Mouse (Mus musculus): ENCODE measurements around the gene Magi2. TPM values are rescaled to one million over a fixed set of nuclear protein-coding genes. Genes with fewer than 3 reads are reported as not detected.

The Magi2 gene
- total RNA-seq, 2 experiments from 2014 or later, result 139 to 145 TPM

DNA sequence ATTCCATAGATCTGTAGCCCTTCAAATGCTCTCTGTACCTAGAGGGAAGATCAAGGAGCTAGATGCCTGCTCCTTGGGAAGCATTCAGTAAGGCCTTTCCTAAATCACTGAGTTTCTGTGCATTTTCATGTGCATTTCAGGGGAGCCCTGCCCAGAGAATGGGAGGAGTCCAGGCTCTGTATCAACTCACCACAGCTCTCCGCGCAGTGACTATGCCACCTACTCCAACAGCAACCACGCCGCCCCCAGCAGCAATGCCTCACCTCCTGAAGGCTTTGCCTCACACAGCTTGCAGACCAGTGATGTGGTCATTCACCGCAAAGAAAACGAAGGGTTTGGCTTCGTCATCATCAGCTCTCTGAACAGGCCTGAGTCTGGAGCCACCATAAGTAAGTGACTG lies 1342.1 kb downstream of the Magi2 start:
- Histone ChIP-seq H3K4me3 (no peak overlapping the region), H3K27ac (peak overlapping the region; percentile 94)
- no peak for TF ChIP-seq CTCF (IDR thresholded peaks at IDR 0.05)
- intact Hi-C loops (cut with DNase I), result loop anchor here (1.0 to 5.0 kb wide), 4 partner anchors 46 to 133 kb away; no protein-coding TSS in a partner anchor
- peak; percentile 32 to 48 for DNase-seq (ENCODE audit: extremely low spot score in 1 of 2, low spot score in 2 of 2)

DNA sequence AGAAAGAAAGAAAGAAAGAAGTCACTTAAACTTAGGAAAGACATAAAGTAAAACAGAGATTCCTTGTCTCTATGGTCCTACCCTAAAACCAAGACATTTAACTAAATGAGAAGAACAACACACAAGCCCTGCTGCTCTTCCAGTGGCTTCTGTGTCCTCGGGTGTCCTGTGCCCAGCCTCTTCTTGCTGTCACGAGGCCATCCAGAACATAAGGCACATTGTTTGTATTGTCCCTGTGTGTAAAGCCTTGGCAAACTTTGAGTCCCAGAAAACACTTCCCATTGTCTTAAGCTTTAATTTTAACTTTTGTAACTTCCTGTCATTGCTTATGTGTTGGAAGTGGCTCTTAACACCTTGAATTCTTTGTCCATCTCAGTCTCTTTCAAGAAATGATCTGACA lies 1348.0 kb downstream of the Magi2 start:
- no peak for TF ChIP-seq CTCF (IDR thresholded peaks at IDR 0.05)
- Histone ChIP-seq H3K27ac (no peak overlapping the region), H3K4me3 (no peak overlapping the region)
- intact Hi-C loops (cut with DNase I), result no loop called here
- DNase-seq (ENCODE audit: extremely low spot score in 1 of 2, low spot score in 2 of 2), result no peak

DNA sequence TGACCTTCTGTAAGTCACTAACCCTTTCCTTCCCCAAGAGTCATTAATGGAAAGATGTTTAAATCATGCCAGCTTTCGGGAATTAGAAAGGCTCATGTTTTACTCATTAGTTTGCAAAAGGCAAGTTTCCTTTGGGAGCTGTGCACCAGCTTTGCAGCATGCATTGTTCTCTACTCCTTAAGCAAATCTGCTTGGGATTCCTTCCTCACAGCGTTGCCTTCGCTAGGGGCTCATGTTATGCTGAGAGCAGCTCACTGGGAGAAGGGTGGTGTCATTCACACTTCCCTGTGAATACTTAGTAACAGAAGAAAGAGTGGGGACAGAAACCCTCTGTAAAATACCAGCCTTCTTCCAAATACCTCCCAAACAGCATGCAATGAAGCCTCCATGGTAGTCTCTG lies 1349.0 kb downstream of the Magi2 start:
- H3K27ac ChIP-seq, result peak overlapping the region; percentile 59
- DNase-seq (ENCODE audit: extremely low spot score in 1 of 2, low spot score in 2 of 2), result no peak
- intact Hi-C loops (cut with DNase I), result no loop called here

DNA sequence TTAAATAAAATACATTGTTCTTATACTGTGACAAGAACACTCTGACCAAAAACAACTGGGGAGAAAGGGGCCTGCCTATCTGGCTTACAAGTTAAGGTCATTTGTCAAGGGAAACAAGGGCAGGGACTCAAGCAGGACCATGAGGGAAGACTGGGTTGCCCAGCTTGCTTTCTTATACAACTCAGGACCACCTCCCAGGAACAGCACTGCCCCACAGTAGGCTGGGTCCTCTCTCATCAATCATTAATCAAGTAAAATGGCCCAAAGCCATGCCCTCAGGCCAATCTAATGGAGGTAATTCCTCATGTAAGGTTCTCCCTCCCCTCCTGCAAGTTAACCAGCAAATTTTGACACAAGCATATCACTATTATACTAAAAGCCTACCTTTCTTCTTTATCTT lies 1349.4 kb downstream of the Magi2 start:
- no peak for DNase-seq (ENCODE audit: extremely low spot score in 1 of 2, low spot score in 2 of 2)
- intact Hi-C loops (cut with DNase I), result no loop called here
- Histone ChIP-seq H3K27ac (peak overlapping the region; percentile 59), H3K4me3 (no peak overlapping the region)
- TF ChIP-seq CTCF (IDR thresholded peaks at IDR 0.05), result no peak

More for the DNA sequence above, 1349.0 kb downstream of the Magi2 start:
- no peak overlapping the region for H3K4me3 ChIP-seq
- TF ChIP-seq CTCF (IDR thresholded peaks at IDR 0.05), result no peak

DNA sequence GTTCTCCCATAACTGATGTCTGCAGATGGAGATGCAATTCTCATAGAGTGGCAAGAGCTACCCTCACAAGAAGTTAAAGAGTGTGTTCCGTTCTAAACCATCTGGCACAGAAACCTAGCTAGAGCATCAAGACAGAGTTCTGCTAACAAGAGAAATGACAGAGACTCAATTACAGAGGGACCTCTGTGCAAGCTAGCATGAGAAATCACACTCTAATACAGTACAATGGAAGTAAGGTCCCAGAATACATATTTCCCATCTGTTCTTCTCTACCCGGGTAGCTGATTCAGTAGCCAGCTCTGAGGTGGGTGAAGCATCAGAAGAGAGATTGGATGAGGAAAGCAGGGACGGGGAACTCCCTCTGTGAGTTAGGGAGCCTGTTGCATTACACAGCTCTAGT lies 1351.8 kb downstream of the Magi2 start:
- no peak overlapping the region for H3K4me3 ChIP-seq
- H3K27ac ChIP-seq, result peak overlapping the region; percentile 66
- intact Hi-C loops (cut with DNase I), result no loop called here
- TF ChIP-seq CTCF (IDR thresholded peaks at IDR 0.05), result no peak
- no peak for DNase-seq (ENCODE audit: extremely low spot score in 1 of 2, low spot score in 2 of 2)

DNA sequence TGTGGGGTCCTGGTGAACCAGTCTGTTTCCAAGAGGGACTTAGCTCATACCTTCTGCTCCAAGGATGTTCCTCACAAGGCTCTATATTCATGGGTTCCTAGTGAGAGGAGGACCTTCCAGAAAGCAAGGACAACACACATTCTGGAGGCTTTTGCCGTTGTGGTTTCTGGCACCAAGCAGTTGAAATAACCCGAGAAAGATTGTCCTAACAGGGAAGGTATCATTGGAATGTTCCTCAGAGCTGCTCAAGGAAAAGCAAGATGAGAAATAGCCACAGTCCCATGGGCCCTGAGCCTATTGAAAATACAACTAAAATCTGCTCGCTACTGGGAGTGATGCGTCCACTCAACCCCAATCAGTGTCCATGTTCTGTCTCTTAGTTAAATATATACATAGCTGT lies 1353.8 kb downstream of the Magi2 start:
- intact Hi-C loops (cut with DNase I), result no loop called here
- DNase-seq (ENCODE audit: extremely low spot score in 1 of 2, low spot score in 2 of 2), result no peak
- no peak for TF ChIP-seq CTCF (IDR thresholded peaks at IDR 0.05)
- Histone ChIP-seq H3K27ac (peak overlapping the region; percentile 9; the same call in 1 of the 2 replicates), H3K4me3 (no peak overlapping the region)

DNA sequence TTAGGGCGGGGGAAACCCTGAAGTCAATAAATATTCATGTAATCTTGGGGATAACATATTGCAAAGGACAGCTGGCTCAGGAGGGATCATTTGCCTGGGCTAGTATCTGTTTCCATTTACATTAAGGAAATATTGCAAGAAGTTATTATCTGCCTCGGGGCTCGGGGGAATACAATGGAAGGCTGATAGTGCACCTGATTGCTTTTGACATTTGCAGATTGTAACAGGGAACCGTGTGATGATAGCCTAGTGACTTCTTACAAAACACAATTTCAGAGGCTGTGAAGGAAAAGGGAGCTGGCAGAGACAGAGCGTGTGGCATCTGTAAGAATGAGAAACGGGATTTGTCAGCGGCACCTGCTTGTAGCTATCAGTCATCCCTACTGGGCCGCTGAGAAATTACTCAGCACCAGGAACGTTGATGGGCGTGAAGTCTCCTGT lies 1356.2 kb downstream of the Magi2 start:
- no peak for TF ChIP-seq CTCF (IDR thresholded peaks at IDR 0.05)
- intact Hi-C loops (cut with DNase I), result no loop called here
- H3K4me3 ChIP-seq, result no peak overlapping the region
- peak in 1 of 2 experiments; percentile 30 for DNase-seq (ENCODE audit: extremely low spot score in 1 of 2, low spot score in 2 of 2)
- peak overlapping the region; percentile 56; the same call in 1 of the 2 replicates for H3K27ac ChIP-seq

DNA sequence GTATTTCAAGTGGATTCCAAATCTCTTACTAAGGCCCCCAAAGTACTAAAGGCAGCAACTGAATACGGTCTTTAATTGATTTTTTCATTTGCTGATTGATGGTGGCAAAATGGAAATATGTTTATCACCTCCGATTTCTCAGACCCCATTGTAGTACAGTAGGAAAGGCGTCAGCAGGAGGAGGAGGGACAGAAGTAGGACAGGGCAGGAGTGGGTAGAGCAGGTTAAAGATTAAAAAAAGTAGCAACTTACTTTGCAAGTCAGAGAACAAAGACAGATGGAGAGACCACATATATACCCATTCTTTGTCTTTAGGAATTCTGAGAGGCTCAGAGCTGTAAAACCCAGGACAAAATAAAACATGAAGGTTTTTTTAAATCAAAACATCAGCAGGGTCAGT lies 1356.8 kb downstream of the Magi2 start:
- no peak overlapping the region for H3K4me3 ChIP-seq
- intact Hi-C loops (cut with DNase I), result no loop called here
- DNase-seq (ENCODE audit: extremely low spot score in 1 of 2, low spot score in 2 of 2), result no peak
- peak overlapping the region; percentile 56; the same call in 1 of the 2 replicates for H3K27ac ChIP-seq
- TF ChIP-seq CTCF (IDR thresholded peaks at IDR 0.05), result no peak

DNA sequence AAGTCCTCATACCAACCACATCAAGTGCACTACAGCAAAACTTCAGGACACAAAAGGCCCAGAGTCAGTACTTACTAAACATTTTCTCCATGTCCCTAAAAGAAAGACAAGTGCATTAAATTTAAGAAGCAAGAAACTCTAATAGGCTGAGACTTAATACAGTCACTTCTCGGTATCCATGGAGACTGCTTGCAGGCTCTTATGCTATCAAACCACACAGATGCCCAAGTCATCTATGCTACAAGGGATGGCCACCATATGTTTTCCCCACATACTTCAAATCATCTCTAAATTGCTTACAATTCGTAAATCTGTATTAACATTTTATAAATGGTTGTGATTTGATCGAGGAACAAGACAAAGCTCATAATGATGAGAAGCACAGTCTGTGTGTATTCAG lies 1357.9 kb downstream of the Magi2 start:
- intact Hi-C loops (cut with DNase I), result no loop called here
- Histone ChIP-seq H3K4me3 (no peak overlapping the region), H3K27ac (no peak overlapping the region)
- no peak for TF ChIP-seq CTCF (IDR thresholded peaks at IDR 0.05)
- DNase-seq (ENCODE audit: extremely low spot score in 1 of 2, low spot score in 2 of 2), result no peak

DNA sequence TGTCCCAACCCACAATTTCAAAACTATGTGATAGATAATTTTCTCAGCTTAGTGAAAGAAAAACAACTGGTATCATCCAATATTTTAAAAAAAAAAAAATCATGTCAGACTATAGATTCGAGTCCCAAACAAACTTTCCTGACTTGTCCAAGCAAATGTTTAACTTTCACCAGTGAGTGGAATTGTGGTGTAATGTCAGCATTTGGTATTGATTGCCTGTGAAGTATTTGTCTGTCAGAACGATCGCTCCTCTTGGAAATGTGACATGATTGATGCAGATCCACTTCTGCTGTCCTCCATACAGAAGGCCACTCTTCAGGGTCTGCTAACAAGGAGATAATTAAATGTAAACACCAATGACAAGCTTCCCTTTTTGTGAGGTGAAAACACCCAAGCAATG lies 1362.9 kb downstream of the Magi2 start:
- DNase-seq (ENCODE audit: extremely low spot score in 1 of 2, low spot score in 2 of 2), result no peak
- H3K27ac ChIP-seq, result no peak overlapping the region
- intact Hi-C loops (cut with DNase I), result no loop called here
- no peak for TF ChIP-seq CTCF (IDR thresholded peaks at IDR 0.05)
- H3K4me3 ChIP-seq, result no peak overlapping the region

DNA sequence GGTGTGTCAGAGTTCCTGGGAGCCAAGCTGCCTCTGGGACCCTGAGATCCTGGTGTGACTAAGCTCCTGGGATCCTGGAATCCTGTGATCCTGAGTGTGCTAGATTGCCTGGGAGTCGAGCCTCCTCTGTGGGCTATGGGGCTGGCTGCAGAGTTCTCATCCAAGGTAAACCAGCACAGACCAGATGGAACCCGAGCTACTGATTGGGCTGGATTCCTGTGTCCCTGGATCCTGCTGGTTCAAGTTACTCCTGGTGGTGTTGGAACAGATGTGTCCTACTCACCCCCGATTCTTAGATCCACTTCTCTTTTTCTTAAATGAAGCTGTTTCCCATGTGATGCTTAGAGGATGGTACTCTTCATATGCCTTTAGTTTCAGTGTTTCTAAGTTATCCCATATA lies 1371.4 kb downstream of the Magi2 start:
- intact Hi-C loops (cut with DNase I), result no loop called here
- Histone ChIP-seq H3K4me3 (no peak overlapping the region), H3K27ac (no peak overlapping the region)
- no peak for DNase-seq (ENCODE audit: extremely low spot score in 1 of 2, low spot score in 2 of 2)
- no peak for TF ChIP-seq CTCF (IDR thresholded peaks at IDR 0.05)

DNA sequence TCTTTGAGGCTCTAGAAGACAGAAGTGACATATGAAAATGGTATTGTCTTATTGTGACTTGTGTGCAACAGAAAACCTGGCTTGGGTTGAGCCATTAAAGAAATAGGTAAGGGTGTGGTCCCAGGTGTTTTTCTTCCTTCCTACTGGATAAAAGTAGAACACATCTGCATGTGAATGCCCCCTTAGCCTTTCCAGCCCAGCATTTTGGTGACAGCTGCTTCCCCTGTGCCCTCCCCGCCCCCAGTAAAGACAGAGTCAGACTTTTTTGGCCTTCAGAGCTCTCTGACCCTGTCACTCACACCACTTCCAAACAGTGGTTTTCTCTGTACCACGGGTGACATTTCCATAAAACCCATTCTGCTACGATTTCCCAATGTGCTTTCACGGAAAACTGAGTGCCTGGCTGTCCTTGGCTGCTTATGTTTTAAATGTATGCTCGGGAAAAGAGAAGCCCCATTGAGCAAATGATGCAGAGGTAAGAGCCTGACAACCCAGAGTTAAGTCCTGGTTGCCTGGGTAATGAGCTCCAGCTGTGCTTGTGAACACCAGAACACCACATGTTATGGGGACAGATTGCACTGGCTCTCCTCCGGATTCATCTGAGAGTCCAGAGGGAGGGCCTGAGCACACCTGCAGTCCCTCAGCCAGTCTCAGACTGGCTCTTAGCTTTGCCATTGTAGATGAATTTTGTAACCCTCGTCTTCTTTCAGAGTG lies 1377.1 kb downstream of the Magi2 start:
- no peak for DNase-seq (ENCODE audit: extremely low spot score in 1 of 2, low spot score in 2 of 2)
- no peak overlapping the region for H3K27ac ChIP-seq
- no peak overlapping the region for H3K4me3 ChIP-seq
- intact Hi-C loops (cut with DNase I), result no loop called here
- no peak for TF ChIP-seq CTCF (IDR thresholded peaks at IDR 0.05)

DNA sequence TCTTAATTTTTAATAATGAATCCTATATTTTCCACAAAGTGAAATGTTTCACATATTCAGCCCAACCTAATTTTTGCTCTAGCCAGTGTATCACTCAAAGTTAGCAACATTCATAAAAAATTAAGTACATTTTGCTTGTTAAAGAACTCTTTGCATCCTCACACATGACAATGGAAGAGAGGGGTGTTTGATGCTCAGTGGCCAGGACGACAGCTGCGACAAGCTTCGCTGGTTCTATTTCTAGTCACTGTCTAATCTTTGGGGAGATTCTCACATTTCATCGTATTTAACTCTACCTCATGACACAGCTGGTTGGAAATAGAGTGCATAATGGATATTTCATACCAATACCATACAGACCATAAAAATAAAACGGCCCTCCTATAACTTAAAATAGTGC lies 1379.7 kb downstream of the Magi2 start:
- no peak for DNase-seq (ENCODE audit: extremely low spot score in 1 of 2, low spot score in 2 of 2)
- TF ChIP-seq CTCF (IDR thresholded peaks at IDR 0.05), result no peak
- intact Hi-C loops (cut with DNase I), result no loop called here
- Histone ChIP-seq H3K4me3 (no peak overlapping the region), H3K27ac (no peak overlapping the region)

All from left cerebral cortex, adult 2 months (tissue).